Mouse (Mus musculus): ENCODE measurements around the gene Sp140. TPM values are rescaled to one million over a fixed set of nuclear protein-coding genes. Genes with fewer than 3 reads are reported as not detected.

The Sp140 gene
- total RNA-seq (2023): 226 and 272 TPM in 2 replicates

GRCm38 (mm10) chr1:85600078-85600477, at the start of gene Sp140:
Gene Sp140 (plus strand): TSS chr1:85600378.

GRCm38 (mm10) chr1:85575376-85575775, 24.8 kb upstream of the Sp140 start, which contains the start of gene G530012D18Rik:
Gene G530012D18Rik (plus strand): TSS chr1:85575676.

GRCm38 (mm10) chr1:85598271-85599012, 1.7 kb upstream of the Sp140 start, which contains the start of gene Sp110:
Gene Sp110 (minus strand): TSS chr1:85598817.

GRCm38 (mm10) chr1:85649881-85650280, 49.7 kb downstream of the Sp140 start, which contains the start of gene Sp100:
Gene Sp100 (plus strand): TSS chr1:85649988.

Other genes starting within 250 kb of the Sp140 start
- not detected in 2 replicates for gene G530012D18Rik, start 24.7 kb upstream of the Sp140 start, total RNA-seq (2023)
- gene Sp110, start 1.6 kb upstream of the Sp140 start, total RNA-seq (2023): 71.8 and 74.3 TPM in 2 replicates
- gene Sp100, start 49.6 kb downstream of the Sp140 start, total RNA-seq (2023): 209 and 238 TPM in 2 replicates
- 27.1 and 31.0 TPM in 2 replicates for gene A630001G21Rik, start 178.3 kb downstream of the Sp140 start, total RNA-seq (2023)
- 94.5 and 115 TPM in 2 replicates for gene Cab39, start 193.1 kb downstream of the Sp140 start, total RNA-seq (2023)